Mouse (Mus musculus) kidney, embryonic 14.5 days (tissue): Measurements from ENCODE around the gene Terb2. TPM values are rescaled to one million over a fixed set of nuclear protein-coding genes. Genes with fewer than 3 reads are reported as not detected.
"Not testable (repeated sequence)": the region's sequence is repeated elsewhere in the genome, so short reads cannot be mapped to it uniquely, and the experiment has no call there.

Experiments
- ATAC-seq: fragments of 200-750 bp; cut with Nextera tagmentation; 2 replicates; pipeline ENCODE4 v1.8.0; 2017; ENCODE audit warnings: moderate number of reproducible peaks, mild to moderate bottlenecking, moderate TSS enrichment, moderate library complexity; ENCODE audit not compliant: low FRiP score, low TSS enrichment
- H3K27ac ChIP-seq: fragments of 300-500 bp; sonication (generic); 2 replicates; pipeline ENCODE4 v1.5.1; 2014; ENCODE audit warnings: low read depth, mild to moderate bottlenecking, low read length, moderate library complexity, mixed read lengths
- H3K27me3 ChIP-seq: fragments of 300-500 bp; sonication (generic); 2 replicates; pipeline ENCODE4 v1.6.1; 2014; ENCODE audit warnings: mild to moderate bottlenecking, low read length; ENCODE audit not compliant: control insufficient read depth, insufficient read depth
- H3K36me3 ChIP-seq: fragments of 300-500 bp; sonication (generic); 2 replicates; pipeline ENCODE4 v1.6.1; 2014; ENCODE audit warnings: low read length, mixed read lengths; ENCODE audit not compliant: control insufficient read depth, insufficient read depth
- H3K4me1 ChIP-seq: fragments of 300-500 bp; sonication (generic); 2 replicates; pipeline ENCODE4 v1.6.1; 2014; ENCODE audit warnings: low read length, mixed read lengths; ENCODE audit not compliant: control insufficient read depth, insufficient read depth
- H3K4me2 ChIP-seq: fragments of 300-500 bp; sonication (generic); replicated peaks from 2 replicates; pipeline ENCODE4 v1.6.1; 2014; ENCODE audit warnings: low read depth, mild to moderate bottlenecking, low read length
- H3K4me3 ChIP-seq: fragments of 300-500 bp; sonication (generic); 2 replicates; pipeline ENCODE4 v1.5.1; 2014; ENCODE audit warnings: mild to moderate bottlenecking, low read length
- H3K9ac ChIP-seq: fragments of 300-500 bp; sonication (generic); 2 replicates; pipeline ENCODE4 v1.6.1; 2014; ENCODE audit warnings: low read depth, mild to moderate bottlenecking, low read length, moderate library complexity
- H3K9me3 ChIP-seq: fragments of 300-500 bp; sonication (generic); 2 replicates; pipeline ENCODE4 v1.6.1; 2016; ENCODE audit warnings: low read length; ENCODE audit not compliant: control insufficient read depth
- WGBS: fragments of 180-500 bp; shearing (Covaris S2); extraction: QIAGEN DNeasy Blood & Tissue Kit; methylation state at CpG from one replicate; pipeline ENCODE4 v1.1.7; 2014; 5-methylcytosine and 5-hydroxymethylcytosine counted together
- polyA plus RNA-seq: library from polyadenylated mRNA; unstranded; fragments of >200 nt; fragmentation: Nextera tagmentation; extraction: Ambion mirVana; gene quantifications from 2 replicates; pipeline ENCODE4 v1.2.1, GENCODE M21; 2014

The Terb2 gene
- polyA plus RNA-seq, 1 experiment from 2014 or later = not detected

- 59% methylated on average over 3 of the region's 3 CpGs for WGBS
- 0 out of 2 replicates have a peak, but pooled peaks have one; percentile 46 for ATAC-seq
These were observed 24.6 kb downstream of the Terb2 start for GRCm38 (mm10) chr2:122210534-122211228.

GRCm38 (mm10) chr2:122217075-122217474, 31.0 kb downstream of the Terb2 start:
- H3K4me1 ChIP-seq, H3K4me3 ChIP-seq, H3K4me2 ChIP-seq, H3K27me3 ChIP-seq, ATAC-seq, H3K9me3 ChIP-seq, H3K27ac ChIP-seq, H3K9ac ChIP-seq, H3K36me3 ChIP-seq: not testable (repeated sequence)
- 90% methylated on average over 4 of the region's 4 CpGs for WGBS

More at GRCm38 (mm10) chr2:122210534-122211228, 24.6 kb downstream of the Terb2 start:
- Histone ChIP-seq H3K9me3 (no peaks in the 10 kb centered on the region), H3K4me2 (no peak overlapping the region), H3K4me3 (no peak overlapping the region), H3K27me3 (no peaks in the 10 kb centered on the region), H3K4me1 (no peaks in the 10 kb centered on the region), H3K9ac (no peak overlapping the region), H3K36me3 (no peaks in the 10 kb centered on the region), H3K27ac (no peak overlapping the region)

GRCm38 (mm10) chr2:122218234-122218633, 32.2 kb downstream of the Terb2 start:
- Histone ChIP-seq H3K4me1 (no peaks in the 10 kb centered on the region), H3K4me2 (no peak overlapping the region), H3K9me3 (no peaks in the 10 kb centered on the region), H3K9ac (no peak overlapping the region), H3K36me3 (no peaks in the 10 kb centered on the region), H3K27me3 (no peaks in the 10 kb centered on the region), H3K4me3 (no peak overlapping the region), H3K27ac (no peak overlapping the region)
- no peak for ATAC-seq
- 71% methylated on average over 2 of the region's 2 CpGs for WGBS

GRCm38 (mm10) chr2:122221378-122221777, 35.3 kb downstream of the Terb2 start:
- Histone ChIP-seq H3K36me3 (no peaks in the 10 kb centered on the region), H3K9ac (no peak overlapping the region), H3K27ac (no peak overlapping the region), H3K27me3 (no peaks in the 10 kb centered on the region), H3K4me2 (no peak overlapping the region), H3K9me3 (no peaks in the 10 kb centered on the region), H3K4me1 (no peaks in the 10 kb centered on the region), H3K4me3 (no peak overlapping the region)
- 59% methylated on average over 4 of the region's 4 CpGs for WGBS
- ATAC-seq = no peak

- Histone ChIP-seq H3K9me3 (no peaks in the 10 kb centered on the region), H3K9ac (no peak overlapping the region), H3K4me3 (no peak overlapping the region), H3K27me3 (no peaks in the 10 kb centered on the region), H3K27ac (no peak overlapping the region), H3K36me3 (no peaks in the 10 kb centered on the region), H3K4me1 (no peaks in the 10 kb centered on the region), H3K4me2 (no peak overlapping the region)
- 23% methylated on average over 5 of the region's 5 CpGs for WGBS
- no peak for ATAC-seq
These were observed 35.7 kb downstream of the Terb2 start for GRCm38 (mm10) chr2:122221798-122222197.

- no peak for ATAC-seq
- no peaks in the 10 kb centered on the region for H3K27me3 ChIP-seq
- no peak overlapping the region for H3K4me2 ChIP-seq
- H3K9me3 ChIP-seq = no peaks in the 10 kb centered on the region
- H3K36me3 ChIP-seq = no peaks in the 10 kb centered on the region
- no peak overlapping the region for H3K27ac ChIP-seq
- WGBS = 87% methylated on average over 5 of the region's 5 CpGs
- no peak overlapping the region for H3K4me3 ChIP-seq
- no peak overlapping the region for H3K9ac ChIP-seq
- H3K4me1 ChIP-seq = no peaks in the 10 kb centered on the region
These were observed 36.2 kb downstream of the Terb2 start for GRCm38 (mm10) chr2:122222272-122222671.

- Histone ChIP-seq H3K27me3 (no peaks in the 10 kb centered on the region), H3K4me1 (no peaks in the 10 kb centered on the region), H3K4me2 (no peak overlapping the region), H3K4me3 (no peak overlapping the region), H3K36me3 (no peaks in the 10 kb centered on the region), H3K27ac (no peak overlapping the region), H3K9ac (no peak overlapping the region), H3K9me3 (no peaks in the 10 kb centered on the region)
- ATAC-seq = no peak
These were observed 37.6 kb downstream of the Terb2 start for GRCm38 (mm10) chr2:122223654-122224053.

- 90% methylated on average over 6 of the region's 6 CpGs for WGBS
- no peak overlapping the region for H3K27ac ChIP-seq
- H3K9me3 ChIP-seq = no peaks in the 10 kb centered on the region
- no peaks in the 10 kb centered on the region for H3K27me3 ChIP-seq
- H3K4me3 ChIP-seq = no peak overlapping the region
- no peaks in the 10 kb centered on the region for H3K4me1 ChIP-seq
- H3K36me3 ChIP-seq = no peaks in the 10 kb centered on the region
- ATAC-seq = no peak
- H3K4me2 ChIP-seq = no peak overlapping the region
- no peak overlapping the region for H3K9ac ChIP-seq
These were observed 44.3 kb downstream of the Terb2 start for GRCm38 (mm10) chr2:122230395-122230794.

GRCm38 (mm10) chr2:122231616-122232015, 45.5 kb downstream of the Terb2 start:
- H3K9ac ChIP-seq = no peak overlapping the region
- ATAC-seq = no peak
- no peaks in the 10 kb centered on the region for H3K4me1 ChIP-seq
- WGBS = 91% methylated on average over 9 of the region's 9 CpGs
- H3K9me3 ChIP-seq = no peaks in the 10 kb centered on the region
- H3K36me3 ChIP-seq = no peaks in the 10 kb centered on the region
- no peak overlapping the region for H3K27ac ChIP-seq
- H3K4me3 ChIP-seq = no peak overlapping the region
- no peaks in the 10 kb centered on the region for H3K27me3 ChIP-seq
- no peak overlapping the region for H3K4me2 ChIP-seq
